Mouse (Mus musculus): ENCODE results near the gene Orc5. TPM values are rescaled to one million over a fixed set of nuclear protein-coding genes. Genes with fewer than 3 reads are reported as not detected.
"Not testable (repeated sequence)": the region's sequence is repeated elsewhere in the genome, so short reads cannot be mapped to it uniquely, and the experiment has no call there.

Gene Orc5
- polyA plus RNA-seq, 1 experiment, result 7.2 TPM

- Histone ChIP-seq H3K27me3 (ENCODE audit: control insufficient read depth, insufficient read depth, low read length) (no peaks in the 10 kb centered on the region), H3K4me3 (ENCODE audit: control insufficient read depth, low read depth, low read length) (no peak overlapping the region)
Measured at GRCm38 (mm10) chr5:22511824-22512223, 38.4 kb downstream of the Orc5 start.

GRCm38 (mm10) chr5:22508560-22508959 lies 41.7 kb downstream of the Orc5 start:
- Histone ChIP-seq H3K4me1 (ENCODE audit: control insufficient read depth, insufficient read depth, low read length) (no peaks in the 10 kb centered on the region), H3K27me3 (ENCODE audit: control insufficient read depth, insufficient read depth, low read length) (no peaks in the 10 kb centered on the region), H3K36me3 (ENCODE audit: control insufficient read depth, insufficient read depth, low read length) (no peaks in the 10 kb centered on the region), H3K4me3 (ENCODE audit: control insufficient read depth, low read depth, low read length) (no peak overlapping the region), H3K27ac (ENCODE audit: control insufficient read depth, insufficient read depth, low read depth, low read length) (no peak overlapping the region)
- no peak for TF ChIP-seq POLR2A (IDR thresholded peaks at IDR 0.05; ENCODE audit: control insufficient read depth, low read depth, low read length)
- TF ChIP-seq CTCF (IDR thresholded peaks at IDR 0.05; ENCODE audit: control insufficient read depth, insufficient read depth, insufficient replicate concordance, low read depth, low read length), result no peak

More at GRCm38 (mm10) chr5:22511824-22512223, 38.4 kb downstream of the Orc5 start:
- no peak overlapping the region for H3K27ac ChIP-seq (ENCODE audit: control insufficient read depth, insufficient read depth, low read depth, low read length)
- TF ChIP-seq POLR2A (IDR thresholded peaks at IDR 0.05; ENCODE audit: control insufficient read depth, low read depth, low read length) (no peak), CTCF (IDR thresholded peaks at IDR 0.05; ENCODE audit: control insufficient read depth, insufficient read depth, insufficient replicate concordance, low read depth, low read length) (no peak)
- no peaks in the 10 kb centered on the region for H3K36me3 ChIP-seq (ENCODE audit: control insufficient read depth, insufficient read depth, low read length)
- no peaks in the 10 kb centered on the region for H3K4me1 ChIP-seq (ENCODE audit: control insufficient read depth, insufficient read depth, low read length)

DNA sequence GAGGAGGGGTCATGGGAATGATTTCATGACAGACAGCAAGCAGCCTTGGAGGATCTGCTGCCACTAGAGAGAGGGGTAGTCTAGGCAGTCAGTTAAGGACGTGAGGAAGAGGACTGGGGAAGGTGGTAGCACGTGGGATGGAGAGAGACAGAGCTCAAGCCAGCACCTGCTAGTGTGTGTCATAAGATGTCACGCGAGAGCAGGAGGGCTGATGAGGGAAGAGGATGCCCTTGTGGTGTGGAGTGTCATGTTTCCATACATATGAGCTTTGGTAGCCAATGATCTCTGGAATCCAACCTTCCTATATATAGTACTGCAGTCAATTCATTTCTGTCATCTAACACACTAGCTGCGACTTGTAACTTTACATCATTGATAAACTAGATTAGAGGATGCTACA lies 50.8 kb downstream of the Orc5 start:
- no peak overlapping the region for H3K27ac ChIP-seq (ENCODE audit: control insufficient read depth, insufficient read depth, low read depth, low read length)
- TF ChIP-seq CTCF (IDR thresholded peaks at IDR 0.05; ENCODE audit: control insufficient read depth, insufficient read depth, insufficient replicate concordance, low read depth, low read length) (no peak), POLR2A (IDR thresholded peaks at IDR 0.05; ENCODE audit: control insufficient read depth, low read depth, low read length) (no peak)
- no peaks in the 10 kb centered on the region for H3K4me1 ChIP-seq (ENCODE audit: control insufficient read depth, insufficient read depth, low read length)
- no peaks in the 10 kb centered on the region for H3K36me3 ChIP-seq (ENCODE audit: control insufficient read depth, insufficient read depth, low read length)
- H3K4me3 ChIP-seq (ENCODE audit: control insufficient read depth, low read depth, low read length), result no peak overlapping the region
- H3K27me3 ChIP-seq (ENCODE audit: control insufficient read depth, insufficient read depth, low read length), result no peaks in the 10 kb centered on the region

GRCm38 (mm10) chr5:22491088-22491487 lies 59.1 kb downstream of the Orc5 start:
- H3K4me1 ChIP-seq (ENCODE audit: control insufficient read depth, insufficient read depth, low read length), result no peaks in the 10 kb centered on the region
- H3K4me3 ChIP-seq (ENCODE audit: control insufficient read depth, low read depth, low read length), result no peak overlapping the region
- no peak for TF ChIP-seq CTCF (IDR thresholded peaks at IDR 0.05; ENCODE audit: control insufficient read depth, insufficient read depth, insufficient replicate concordance, low read depth, low read length)
- no peak for TF ChIP-seq POLR2A (IDR thresholded peaks at IDR 0.05; ENCODE audit: control insufficient read depth, low read depth, low read length)
- no peaks in the 10 kb centered on the region for H3K36me3 ChIP-seq (ENCODE audit: control insufficient read depth, insufficient read depth, low read length)
- H3K27me3 ChIP-seq (ENCODE audit: control insufficient read depth, insufficient read depth, low read length), result no peaks in the 10 kb centered on the region
- no peak overlapping the region for H3K27ac ChIP-seq (ENCODE audit: control insufficient read depth, insufficient read depth, low read depth, low read length)

DNA sequence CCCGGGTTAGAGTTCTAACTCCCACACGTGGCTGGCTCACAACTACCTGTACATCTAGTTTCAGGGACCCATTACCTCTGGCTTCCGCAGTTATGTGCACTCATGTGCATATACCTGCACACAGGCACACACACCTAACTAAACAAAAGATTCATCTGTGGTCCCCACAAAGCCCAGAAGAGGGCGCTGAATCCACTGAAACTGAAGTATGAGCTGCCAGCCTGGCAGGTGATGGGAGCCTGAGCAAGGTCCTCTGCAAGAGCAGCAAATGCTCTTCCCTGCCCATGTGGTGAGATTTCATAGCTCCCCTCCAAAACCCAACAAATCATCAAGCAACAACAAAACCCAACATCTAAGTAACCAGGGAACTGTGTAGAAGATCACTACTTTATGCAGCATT lies 61.1 kb downstream of the Orc5 start:
- Histone ChIP-seq H3K27me3 (ENCODE audit: control insufficient read depth, insufficient read depth, low read length) (no peaks in the 10 kb centered on the region), H3K4me1 (ENCODE audit: control insufficient read depth, insufficient read depth, low read length) (no peaks in the 10 kb centered on the region), H3K27ac (ENCODE audit: control insufficient read depth, insufficient read depth, low read depth, low read length) (no peak overlapping the region), H3K36me3 (ENCODE audit: control insufficient read depth, insufficient read depth, low read length) (no peaks in the 10 kb centered on the region), H3K4me3 (ENCODE audit: control insufficient read depth, low read depth, low read length) (no peak overlapping the region)
- TF ChIP-seq CTCF (IDR thresholded peaks at IDR 0.05; ENCODE audit: control insufficient read depth, insufficient read depth, insufficient replicate concordance, low read depth, low read length) (peak; percentile 35; the same call in 1 of the 2 replicates), POLR2A (IDR thresholded peaks at IDR 0.05; ENCODE audit: control insufficient read depth, low read depth, low read length) (no peak)

DNA sequence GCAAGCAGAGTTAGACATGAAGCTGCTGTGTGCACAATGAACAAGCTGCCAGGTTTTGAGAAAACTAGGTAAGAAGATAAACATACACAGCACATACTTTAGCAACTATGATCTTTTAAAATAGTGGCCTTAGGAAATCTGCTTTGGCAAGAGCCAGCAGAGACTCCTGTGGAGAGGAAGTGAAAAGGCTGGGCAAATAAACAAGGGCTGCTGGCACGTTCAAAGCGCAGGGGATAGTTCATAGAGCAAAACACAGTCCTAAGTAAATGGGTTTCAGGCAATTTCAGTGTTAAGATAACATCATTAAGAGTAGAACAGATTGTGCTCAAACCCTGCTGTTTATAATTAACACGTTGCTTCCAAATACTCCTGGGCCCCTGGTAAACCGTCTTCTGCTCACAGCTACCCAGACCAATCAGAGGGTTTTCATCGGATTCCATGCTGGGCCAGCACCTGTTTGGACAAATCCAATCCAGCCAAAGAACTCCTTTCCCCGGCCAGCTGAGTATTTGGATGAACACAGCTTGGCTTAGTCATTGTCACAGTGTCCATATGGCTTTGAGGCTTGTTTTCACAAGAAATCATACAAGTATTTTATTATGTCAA lies 63.5 kb downstream of the Orc5 start:
- H3K4me3 ChIP-seq (ENCODE audit: control insufficient read depth, low read depth, low read length), result no peak overlapping the region
- H3K36me3 ChIP-seq (ENCODE audit: control insufficient read depth, insufficient read depth, low read length), result no peaks in the 10 kb centered on the region
- TF ChIP-seq CTCF (IDR thresholded peaks at IDR 0.05; ENCODE audit: control insufficient read depth, insufficient read depth, insufficient replicate concordance, low read depth, low read length), result no peak
- no peak for TF ChIP-seq POLR2A (IDR thresholded peaks at IDR 0.05; ENCODE audit: control insufficient read depth, low read depth, low read length)
- no peak overlapping the region for H3K27ac ChIP-seq (ENCODE audit: control insufficient read depth, insufficient read depth, low read depth, low read length)
- no peaks in the 10 kb centered on the region for H3K27me3 ChIP-seq (ENCODE audit: control insufficient read depth, insufficient read depth, low read length)
- no peaks in the 10 kb centered on the region for H3K4me1 ChIP-seq (ENCODE audit: control insufficient read depth, insufficient read depth, low read length)

DNA sequence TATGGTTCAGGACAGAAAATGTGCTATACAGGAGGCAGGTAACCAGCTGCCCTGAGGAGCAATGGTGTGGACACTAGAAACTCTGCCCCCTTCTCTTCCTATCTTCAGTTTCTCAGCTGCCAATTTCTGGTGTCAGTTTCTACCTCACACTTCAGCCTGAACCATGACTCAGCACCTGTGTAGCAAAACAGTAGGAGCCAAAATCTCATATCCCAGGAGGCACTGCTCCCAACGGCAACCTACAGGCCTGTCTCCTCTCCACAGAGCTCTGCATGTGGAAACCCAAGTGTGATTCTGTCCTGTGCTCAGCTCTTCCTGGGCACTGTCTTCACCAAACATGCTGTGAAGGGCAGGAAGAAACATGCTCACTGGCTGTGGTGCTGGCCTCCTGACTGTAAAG lies 64.5 kb downstream of the Orc5 start:
- no peak for TF ChIP-seq POLR2A (IDR thresholded peaks at IDR 0.05; ENCODE audit: control insufficient read depth, low read depth, low read length)
- Histone ChIP-seq H3K4me1 (ENCODE audit: control insufficient read depth, insufficient read depth, low read length) (no peaks in the 10 kb centered on the region), H3K36me3 (ENCODE audit: control insufficient read depth, insufficient read depth, low read length) (no peaks in the 10 kb centered on the region), H3K27me3 (ENCODE audit: control insufficient read depth, insufficient read depth, low read length) (no peaks in the 10 kb centered on the region), H3K4me3 (ENCODE audit: control insufficient read depth, low read depth, low read length) (no peak overlapping the region), H3K27ac (ENCODE audit: control insufficient read depth, insufficient read depth, low read depth, low read length) (no peak overlapping the region)

DNA sequence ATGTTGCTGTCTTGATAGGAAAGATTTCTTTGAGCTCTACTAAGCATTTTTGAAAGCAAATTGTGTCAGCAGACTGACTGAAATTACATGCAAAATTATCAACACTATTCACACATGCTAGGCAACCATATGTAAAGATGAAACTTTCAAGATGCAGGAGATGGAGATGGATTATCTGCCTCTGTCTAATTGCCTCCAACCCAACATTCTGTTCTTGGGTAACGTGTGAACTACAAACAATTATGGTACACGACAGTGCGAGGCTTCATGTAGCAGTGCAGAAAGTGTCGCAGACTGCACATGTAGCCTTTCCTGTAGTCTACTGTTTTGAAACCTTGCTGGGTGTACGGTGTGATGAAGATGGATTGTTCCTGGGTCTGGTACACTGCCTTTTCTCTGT lies 67.7 kb downstream of the Orc5 start:
- H3K4me3 ChIP-seq (ENCODE audit: control insufficient read depth, low read depth, low read length), result no peak overlapping the region
- H3K27ac ChIP-seq (ENCODE audit: control insufficient read depth, insufficient read depth, low read depth, low read length), result no peak overlapping the region
- no peaks in the 10 kb centered on the region for H3K27me3 ChIP-seq (ENCODE audit: control insufficient read depth, insufficient read depth, low read length)
- TF ChIP-seq CTCF (IDR thresholded peaks at IDR 0.05; ENCODE audit: control insufficient read depth, insufficient read depth, insufficient replicate concordance, low read depth, low read length) (no peak), POLR2A (IDR thresholded peaks at IDR 0.05; ENCODE audit: control insufficient read depth, low read depth, low read length) (no peak)
- H3K36me3 ChIP-seq (ENCODE audit: control insufficient read depth, insufficient read depth, low read length), result no peaks in the 10 kb centered on the region
- H3K4me1 ChIP-seq (ENCODE audit: control insufficient read depth, insufficient read depth, low read length), result no peaks in the 10 kb centered on the region

GRCm38 (mm10) chr5:22472445-22472844 lies 77.8 kb downstream of the Orc5 start:
- not testable (repeated sequence) for H3K4me3 ChIP-seq (ENCODE audit: control insufficient read depth, low read depth, low read length); H3K27ac ChIP-seq (ENCODE audit: control insufficient read depth, insufficient read depth, low read depth, low read length); H3K36me3 ChIP-seq (ENCODE audit: control insufficient read depth, insufficient read depth, low read length); H3K27me3 ChIP-seq (ENCODE audit: control insufficient read depth, insufficient read depth, low read length); H3K4me1 ChIP-seq (ENCODE audit: control insufficient read depth, insufficient read depth, low read length)
